Mouse (Mus musculus) olfactory bulb, adult 2 months (tissue): Measurements from ENCODE around the gene Luzp1.

Source experiments
- CTCF ChIP-seq: fragments of 200-500 bp; IDR thresholded peaks from 2 replicates; pipeline ENCODE4 v1.5.1; 2012; ENCODE audit warnings: low read depth, mild to moderate bottlenecking, low read length, moderate library complexity; ENCODE audit not compliant: insufficient read depth
- POLR2A ChIP-seq: fragments of 200-500 bp; IDR thresholded peaks from 2 replicates; pipeline ENCODE4 v1.6.1; 2012; ENCODE audit warnings: mild to moderate bottlenecking, low read depth, low read length, moderate library complexity; ENCODE audit not compliant: insufficient read depth

GRCm38 (mm10) chr4:136511708-136512107 is 42.1 kb downstream of the Luzp1 start:
- TF ChIP-seq POLR2A (no peak), CTCF (no peak)
